Mouse (Mus musculus) bone marrow, adult 2 months (tissue): Measurements from ENCODE around the gene Gm3752. TPM values are rescaled to one million over a fixed set of nuclear protein-coding genes. Genes with fewer than 3 reads are reported as not detected.
"Not testable (repeated sequence)": the region's sequence is repeated elsewhere in the genome, so short reads cannot be mapped to it uniquely, and the experiment has no call there.

Experiments
- H3K27ac ChIP-seq: fragments of 200-500 bp; 2 replicates; pipeline ENCODE4 v1.5.1; 2012; ENCODE audit warnings: low read depth, mild to moderate bottlenecking, control low read depth, inconsistent platforms, low read length; ENCODE audit not compliant: control insufficient read depth, poor library complexity, insufficient read depth
- H3K4me1 ChIP-seq: fragments of 200-500 bp; 2 replicates; pipeline ENCODE4 v1.6.1; 2011; ENCODE audit warnings: low read length; ENCODE audit not compliant: control insufficient read depth, insufficient read depth
- H3K4me3 ChIP-seq: fragments of 200-500 bp; replicated peaks from 2 replicates; pipeline ENCODE3; 2011; ENCODE audit warnings: mild to moderate bottlenecking, low read depth, low read length, control low read depth; ENCODE audit not compliant: control insufficient read depth
- WGBS: fragments of 180-500 bp; shearing (Covaris S2); methylation state at CpG from one replicate; pipeline ENCODE4 v1.1.7; 2018; 5-methylcytosine and 5-hydroxymethylcytosine counted together
- polyA plus RNA-seq: library from polyadenylated mRNA; stranded (reverse); fragments of >200 nt; gene quantifications from 2 replicates; pipeline ENCODE4 v1.2.4, GENCODE M21; 2011; ENCODE audit warnings: low replicate concordance; ENCODE audit not compliant: missing spikeins, insufficient read depth, insufficient read length

Gm3752 gene
- polyA plus RNA-seq = not detected in 2 replicates

DNA sequence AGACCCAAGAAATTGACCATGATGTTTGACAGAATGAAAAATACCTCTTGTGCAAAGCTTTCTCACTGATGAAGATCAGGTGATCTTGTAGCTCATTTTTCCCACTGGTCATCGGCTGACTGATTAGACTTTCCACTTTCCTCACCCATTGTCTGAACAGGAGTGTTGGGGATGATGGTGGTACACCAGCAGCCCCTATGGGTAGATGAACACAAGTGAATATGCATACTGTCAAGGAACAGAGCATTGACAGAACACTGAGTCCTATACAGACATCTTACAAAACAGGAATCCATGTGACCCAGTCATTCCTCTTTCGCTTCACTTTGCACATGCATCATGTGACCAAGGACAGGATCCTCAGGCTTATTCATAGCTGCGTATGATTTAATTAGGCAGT is at the start of gene Gm3752:
Gm3752 (minus strand) TSS at position 101 of the 400 bp plus-strand sequence.
- not testable (repeated sequence) for H3K4me1 ChIP-seq, H3K4me3 ChIP-seq, H3K27ac ChIP-seq
- WGBS = 45% methylated on average over 1 of the region's 3 CpGs

DNA sequence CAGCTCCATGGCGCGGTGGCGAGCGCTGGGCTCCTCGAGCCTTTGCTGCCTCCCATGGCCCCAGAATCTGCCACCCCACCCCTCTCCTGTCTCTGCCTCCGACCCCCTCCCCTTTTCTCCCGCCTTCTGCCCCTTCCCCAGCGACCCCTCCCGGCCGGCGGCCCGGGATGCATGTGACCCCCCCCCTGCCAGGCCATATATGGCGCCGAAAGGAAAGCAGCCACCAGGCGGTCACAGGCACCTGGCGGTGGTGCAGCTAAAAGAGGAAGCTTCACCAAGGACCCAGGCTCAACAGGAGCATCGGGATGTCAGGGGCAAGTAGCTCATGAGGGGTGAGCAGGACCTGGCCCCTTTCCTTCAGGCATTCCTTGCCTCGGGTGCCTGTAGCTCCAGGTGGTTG is 5.2 kb upstream of the Gm3752 start:
- 1% methylated on average over 13 of the region's 18 CpGs for WGBS
- not testable (repeated sequence) for H3K4me1 ChIP-seq, H3K27ac ChIP-seq, H3K4me3 ChIP-seq

- not testable (repeated sequence) for H3K4me1 ChIP-seq, H3K27ac ChIP-seq, H3K4me3 ChIP-seq
- no CpG with 5 or more reads among the region's 2 CpGs for WGBS
These were observed 32.7 kb downstream of the Gm3752 start, which contains the start of gene Gm3755 for GRCm38 (mm10) chr14:7450817-7451216. Gene Gm3755, minus strand, starts transcription at chr14:7450917.

- H3K27ac ChIP-seq, H3K4me3 ChIP-seq, H3K4me1 ChIP-seq: not testable (repeated sequence)
- WGBS = 68% methylated on average over 2 of the region's 2 CpGs
These were observed 61.1 kb downstream of the Gm3752 start for GRCm38 (mm10) chr14:7422496-7422895.

Other genes with a start within 250 kb of the Gm3752 start
- not detected in 2 replicates for gene Gm3727, start 219.0 kb downstream of the Gm3752 start, polyA plus RNA-seq
- not detected in 2 replicates for gene Gm3739, start 168.7 kb downstream of the Gm3752 start, polyA plus RNA-seq
- gene Gm5797, start 151.4 kb downstream of the Gm3752 start, polyA plus RNA-seq = not detected in 2 replicates
- gene Gm8374, start 118.6 kb downstream of the Gm3752 start, polyA plus RNA-seq = not detected in 2 replicates
- gene Gm3755, start 32.8 kb downstream of the Gm3752 start, polyA plus RNA-seq = not detected in 2 replicates
- gene Gm3558, start 84.8 kb upstream of the Gm3752 start, polyA plus RNA-seq = not detected in 2 replicates
- not detected in 2 replicates for gene Gm10338, start 111.8 kb upstream of the Gm3752 start, polyA plus RNA-seq
- not detected in 2 replicates for gene Gm10128, start 160.2 kb upstream of the Gm3752 start, polyA plus RNA-seq